Mouse (Mus musculus) hematopoietic stem cell, adult 5-6 weeks (primary cell): ENCODE data around the gene Sephs2. TPM values are rescaled to one million over a fixed set of nuclear protein-coding genes. Genes with fewer than 3 reads are reported as not detected.

Experiments used
- ATAC-seq, 2 experiments: fragments of 125-278 bp in 1 of 2; replicated peaks in 1 of 2; 2 replicates each; pipeline ENCODE4 v1.8.0; 2016 to 2017; ENCODE audit warnings: inconsistent platforms in 2 of 2, mild to moderate bottlenecking in 2 of 2, moderate number of reproducible peaks in 2 of 2, low read depth in 1 of 2, moderate TSS enrichment in 1 of 2; ENCODE audit not compliant: low FRiP score in 2 of 2, poor library complexity in 2 of 2, severe bottlenecking in 2 of 2, insufficient read depth in 1 of 2, low TSS enrichment in 1 of 2
- total RNA-seq: library from RNA; stranded (forward); fragments of 172-1452, 232-1000 nt; gene quantifications from 2 replicates; pipeline ENCODE4 v1.2.3, GENCODE M21; 2017

Gene Sephs2
- 76.8 and 79.8 TPM in 2 replicates for total RNA-seq

- ATAC-seq: peak; percentile 81 to 84
Observed at GRCm38 (mm10) chr7:127273925-127274789, at the start of gene Sephs2. TSS of gene Sephs2 (minus strand) at chr7:127274055.

GRCm38 (mm10) chr7:127322085-127322484 lies 48.2 kb upstream of the Sephs2 start:
- peak in 1 of 2 experiments; percentile 59; a peak in 1 of 4 replicates for ATAC-seq

GRCm38 (mm10) chr7:127321106-127321505 lies 47.3 kb upstream of the Sephs2 start:
- no peak for ATAC-seq

GRCm38 (mm10) chr7:127313912-127314311 lies 40.1 kb upstream of the Sephs2 start:
- peak; percentile 17 to 32; a peak in 1 of 4 replicates for ATAC-seq

- no peak for ATAC-seq
Observed at GRCm38 (mm10) chr7:127309951-127310350, 36.1 kb upstream of the Sephs2 start.

- ATAC-seq: peak in 1 of 2 experiments; percentile 49; a peak in 1 of 4 replicates
Observed at GRCm38 (mm10) chr7:127308887-127309286, 35.0 kb upstream of the Sephs2 start.

- ATAC-seq: no peak
Observed at GRCm38 (mm10) chr7:127308431-127308830, 34.6 kb upstream of the Sephs2 start.

- no peak for ATAC-seq
Observed at GRCm38 (mm10) chr7:127297586-127298193, 23.8 kb upstream of the Sephs2 start.

- peak in 1 of 2 experiments; percentile 23; a peak in 1 of 4 replicates for ATAC-seq
Observed at GRCm38 (mm10) chr7:127296786-127297555, 23.1 kb upstream of the Sephs2 start.

GRCm38 (mm10) chr7:127296098-127296497 lies 22.2 kb upstream of the Sephs2 start, which contains the start of gene Itgal:
TSS of gene Itgal (plus strand) at chr7:127296260.
- peak; percentile 95 to 97 for ATAC-seq

- ATAC-seq: peak; percentile 43 to 44
Observed at GRCm38 (mm10) chr7:127290142-127290541, 16.3 kb upstream of the Sephs2 start.

GRCm38 (mm10) chr7:127289306-127289705 lies 15.5 kb upstream of the Sephs2 start:
- ATAC-seq: no peak

- ATAC-seq: peak; percentile 24 to 76; a peak in 2 of 4 replicates
Observed at GRCm38 (mm10) chr7:127287940-127288339, 14.1 kb upstream of the Sephs2 start.

- ATAC-seq: peak; percentile 19 to 62; a peak in 2 of 4 replicates
Observed at GRCm38 (mm10) chr7:127285154-127285553, 11.3 kb upstream of the Sephs2 start.

GRCm38 (mm10) chr7:127282190-127282589 lies 8.3 kb upstream of the Sephs2 start:
- ATAC-seq: no peak

GRCm38 (mm10) chr7:127281114-127281513 lies 7.3 kb upstream of the Sephs2 start:
- ATAC-seq: peak in 1 of 2 experiments; percentile 62; a peak in 3 of 4 replicates

- ATAC-seq: no peak
Observed at GRCm38 (mm10) chr7:127280092-127280491, 6.2 kb upstream of the Sephs2 start.
